Mouse (Mus musculus) liver, embryonic 14.5 days (tissue): ENCODE measurements around the gene Ifi208. TPM values are rescaled to one million over a fixed set of nuclear protein-coding genes. Genes with fewer than 3 reads are reported as not detected.

Experiments
- ATAC-seq: fragments of 200-750 bp; cut with Nextera tagmentation; 2 replicates; pipeline ENCODE4 v1.8.0; 2017; ENCODE audit warnings: moderate number of reproducible peaks, mild to moderate bottlenecking, moderate library complexity; ENCODE audit not compliant: insufficient read depth
- DNase-seq, 3 experiments: peaks; one replicate each; pipeline ENCODE4 v3.0.0-alpha.2; 2012 to 2013; ENCODE audit warnings: low read depth in 3 of 3, low spot score in 3 of 3
- H3K27ac ChIP-seq: fragments of 300-500 bp; sonication (generic); 2 replicates; pipeline ENCODE4 v1.5.1; 2014; ENCODE audit warnings: moderate library complexity, mild to moderate bottlenecking, control low read depth, inconsistent platforms
- H3K27me3 ChIP-seq: fragments of 300-500 bp; sonication (generic); 2 replicates; pipeline ENCODE4 v1.6.1; 2014; ENCODE audit warnings: mild to moderate bottlenecking, low read length, moderate library complexity; ENCODE audit not compliant: control insufficient read depth, insufficient read depth
- H3K36me3 ChIP-seq: fragments of 300-500 bp; sonication (generic); replicated peaks from 2 replicates; pipeline ENCODE4 v1.6.1; 2014; ENCODE audit warnings: low read depth; ENCODE audit not compliant: control insufficient read depth, insufficient read depth
- H3K4me1 ChIP-seq, 2 experiments: fragments of 200-500 bp in 1 of 2; fragments of 300-500 bp in 1 of 2; sonication (generic) in 1 of 2; replicated peaks; 2 replicates each; pipeline ENCODE4 v1.6.1; 2012 to 2014; ENCODE audit warnings: antibody characterized with exemption in 1 of 2, inconsistent platforms in 1 of 2, low read length in 1 of 2; ENCODE audit not compliant: control insufficient read depth in 2 of 2, insufficient read depth in 2 of 2
- H3K4me2 ChIP-seq: fragments of 300-500 bp; sonication (generic); 2 replicates; pipeline ENCODE4 v1.6.1; 2014; ENCODE audit warnings: low read depth, mild to moderate bottlenecking, control low read depth, moderate library complexity
- H3K4me3 ChIP-seq, 2 experiments: fragments of 200-500 bp in 1 of 2; fragments of 300-500 bp in 1 of 2; sonication (generic) in 1 of 2; 2 replicates each; pipeline ENCODE4 v1.5.1; 2012 to 2014; ENCODE audit warnings: low read depth in 2 of 2, low read length in 2 of 2, mild to moderate bottlenecking in 2 of 2, control low read depth in 1 of 2, inconsistent platforms in 1 of 2, moderate library complexity in 1 of 2; ENCODE audit not compliant: insufficient read depth in 1 of 2
- H3K9ac ChIP-seq: fragments of 300-500 bp; sonication (generic); replicated peaks from 2 replicates; pipeline ENCODE4 v1.6.1; 2014; ENCODE audit warnings: mild to moderate bottlenecking, control low read depth, moderate library complexity
- H3K9me3 ChIP-seq: fragments of 300-500 bp; sonication (generic); 2 replicates; pipeline ENCODE4 v1.6.1; 2016; ENCODE audit warnings: low read length, mixed read lengths; ENCODE audit not compliant: control insufficient read depth
- CTCF ChIP-seq: IDR thresholded peaks from 2 replicates; pipeline ENCODE4 v1.5.1; 2016; ENCODE audit warnings: antibody characterized with exemption, low read depth, control low read depth
- EP300 ChIP-seq: IDR thresholded peaks from 2 replicates; pipeline ENCODE4 v1.6.1; 2016; ENCODE audit warnings: antibody characterized with exemption, low read depth
- whole genome bisulfite sequencing: fragments of 180-500 bp; shearing (Covaris S2); extraction: QIAGEN DNeasy Blood & Tissue Kit; methylation state at CpG from one replicate; pipeline ENCODE4 v1.1.7; 2014; ENCODE audit not compliant: insufficient replicate concordance; 5-methylcytosine and 5-hydroxymethylcytosine counted together
- microRNA-seq: library from miRNA; unstranded; fragments of <30 nt; microRNA quantifications from one replicate; pipeline ENCODE4, GENCODE M21; 2016
- polyA plus RNA-seq, 2 experiments: library from polyadenylated mRNA; depleted of rRNA in 1 of 2; stranded (reverse) in 1 of 2; unstranded in 1 of 2; fragments of >200 nt; fragmentation: Nextera tagmentation in 1 of 2; extraction: Ambion mirVana in 1 of 2; gene quantifications; 2 replicates each; pipeline versions ENCODE4 v1.2.1 to v1.2.3; 2012 to 2014

Gene Ifi208
- polyA plus RNA-seq, 2 experiments, result 0.08 TPM; not detected in 1

DNA sequence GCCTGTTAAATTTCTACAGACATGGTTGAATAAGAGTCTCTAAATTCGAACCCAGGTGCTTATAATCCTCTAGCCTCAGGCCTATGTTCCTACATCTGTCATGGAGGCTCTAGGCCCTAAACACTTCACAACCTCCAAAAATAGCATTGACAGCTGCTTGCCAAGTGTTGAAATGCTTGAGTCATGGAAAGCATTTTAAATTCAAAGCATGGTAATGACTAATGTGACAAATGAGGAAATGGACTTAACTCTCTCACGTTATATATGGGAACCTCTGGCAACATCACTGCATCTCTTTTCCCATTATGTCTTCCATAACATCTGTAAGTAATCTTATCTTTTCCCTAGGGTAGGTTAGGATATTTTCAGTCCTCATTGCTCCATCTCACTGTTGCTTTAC lies 63.5 kb downstream of the Ifi208 start:
- H3K27ac ChIP-seq, result no peak overlapping the region

DNA sequence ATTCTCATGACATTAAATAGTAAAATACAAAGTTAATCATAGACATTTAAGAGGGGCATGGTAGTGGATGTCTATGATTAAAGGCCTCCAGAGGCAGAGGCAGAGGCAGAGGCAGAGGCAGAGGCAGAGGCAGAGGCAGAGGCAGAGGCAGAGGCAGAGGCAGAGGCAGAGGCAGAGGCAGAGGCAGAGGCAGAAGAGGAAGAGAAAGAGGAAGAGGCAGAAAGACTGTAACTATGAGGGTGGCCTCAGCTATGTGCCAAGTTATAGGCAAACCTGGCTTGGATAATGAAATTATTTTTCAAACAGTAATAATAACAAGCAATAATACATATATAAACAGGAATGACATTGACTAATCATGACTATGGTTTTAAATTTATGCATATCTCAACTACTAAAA lies 67.1 kb downstream of the Ifi208 start:
- H3K4me3 ChIP-seq, result no peak overlapping the region
- H3K27me3 ChIP-seq, result no peaks in the 10 kb centered on the region
- ATAC-seq (no peak), DNase-seq (no peak)
- H3K9ac ChIP-seq, result no peak overlapping the region
- no peak overlapping the region for H3K27ac ChIP-seq
- TF ChIP-seq EP300 (no peak), CTCF (no peak)
- H3K4me2 ChIP-seq, result no peak overlapping the region
- no peaks in the 10 kb centered on the region for H3K36me3 ChIP-seq
- H3K9me3 ChIP-seq, result no peaks in the 10 kb centered on the region
- no peaks in the 10 kb centered on the region for H3K4me1 ChIP-seq

More for the DNA sequence above, 63.5 kb downstream of the Ifi208 start:
- Histone ChIP-seq H3K4me2 (no peak overlapping the region), H3K4me3 (no peak overlapping the region), H3K27me3 (no peaks in the 10 kb centered on the region), H3K9ac (no peak overlapping the region), H3K36me3 (no peaks in the 10 kb centered on the region), H3K9me3 (no peaks in the 10 kb centered on the region), H3K4me1 (no peaks in the 10 kb centered on the region)
- WGBS, result 32% methylated on average over 2 of the region's 2 CpGs
- no peak for TF ChIP-seq EP300
- TF ChIP-seq CTCF, result no peak
- peak in 1 of 3 experiments; percentile 17 for DNase-seq
- no peak for ATAC-seq

DNA sequence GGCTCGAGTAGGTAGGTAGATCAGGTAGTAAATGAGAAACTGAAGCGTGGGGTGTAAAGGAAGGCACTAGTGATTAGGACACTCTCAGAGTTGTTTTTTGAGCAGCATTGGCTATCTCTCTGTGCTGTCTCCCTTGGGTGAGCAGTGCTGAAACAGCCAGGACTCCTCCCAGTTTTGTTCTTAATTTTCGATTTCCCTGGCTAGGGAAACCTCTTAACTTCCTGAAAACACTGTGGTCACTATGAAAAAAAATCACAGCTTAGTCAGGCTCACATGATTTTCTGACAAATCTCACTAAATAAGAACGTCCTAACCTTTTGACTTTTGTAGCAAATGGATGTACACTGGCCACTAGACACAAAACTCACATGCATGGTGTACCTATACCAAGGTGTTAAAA lies 68.2 kb downstream of the Ifi208 start, which contains the start of gene Ifi207:
TSS of gene Ifi207 (minus strand) at position 92 of the 400 bp plus-strand sequence.
- no peaks in the 10 kb centered on the region for H3K36me3 ChIP-seq
- no peak within 1 kb of the TSS for H3K9ac ChIP-seq
- H3K4me1 ChIP-seq, result no peaks in the 10 kb centered on the region
- DNase-seq (no peak), ATAC-seq (no peak)
- H3K4me3 ChIP-seq, result no peak within 1 kb of the TSS
- TF ChIP-seq CTCF, result no peak
- TF ChIP-seq EP300, result no peak
- 50% methylated on average over 4 of the region's 4 CpGs for WGBS
- H3K4me2 ChIP-seq, result no peak within 1 kb of the TSS
- H3K9me3 ChIP-seq, result no peaks in the 10 kb centered on the region
- no peaks in the 10 kb centered on the region for H3K27me3 ChIP-seq
- H3K27ac ChIP-seq, result no peak within 1 kb of the TSS

DNA sequence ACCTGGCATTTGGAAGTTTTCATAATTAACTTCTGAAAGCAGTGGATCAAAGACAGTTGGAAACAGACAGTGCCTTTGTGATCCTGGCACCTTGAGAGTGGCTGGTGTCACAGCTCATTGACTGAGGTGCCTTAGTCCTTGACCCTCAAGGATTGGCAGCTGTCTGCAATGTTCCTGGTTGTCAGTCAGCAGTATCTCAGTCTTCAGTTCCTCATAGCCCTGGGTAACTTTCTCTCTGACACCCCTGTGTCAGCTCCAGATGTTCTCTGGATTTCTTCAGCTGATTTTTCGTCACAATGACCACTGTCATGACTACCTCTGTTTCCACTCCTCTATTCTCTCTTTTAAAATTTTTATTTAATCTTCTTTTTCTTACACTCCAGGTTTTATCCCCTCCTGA lies 68.8 kb downstream of the Ifi208 start:
- TF ChIP-seq EP300 (no peak), CTCF (no peak)
- H3K4me1 ChIP-seq, result no peaks in the 10 kb centered on the region
- no peaks in the 10 kb centered on the region for H3K9me3 ChIP-seq
- H3K27ac ChIP-seq, result no peak overlapping the region
- H3K9ac ChIP-seq, result no peak overlapping the region
- H3K27me3 ChIP-seq, result no peaks in the 10 kb centered on the region
- no peaks in the 10 kb centered on the region for H3K36me3 ChIP-seq
- WGBS, result 26% methylated on average over 1 of the region's 1 CpGs
- H3K4me2 ChIP-seq, result no peak overlapping the region
- no peak overlapping the region for H3K4me3 ChIP-seq
- DNase-seq (no peak), ATAC-seq (0 out of 2 replicates have a peak, but pooled peaks have one; percentile 26)

Small RNA genes lying within 50 kb of the gene (microRNA-seq; reads per million reads assigned to microRNA genes)
- not detected for gene Gm44339

Other genes starting within 250 kb of the Ifi208 start
- gene Ifi206, start 182.6 kb upstream of the Ifi208 start, polyA plus RNA-seq (2012; rRNA removed), result 0.11 and 0.13 TPM in 2 replicates
- 0.28 TPM in 1 of 2 replicates, not detected in the other for gene Ifi206, start 182.6 kb upstream of the Ifi208 start, polyA plus RNA-seq (2014; fragmentation: Nextera tagmentation; extraction: Ambion mirVana)
- not detected in 2 replicates for gene Ifi214, start 137.7 kb upstream of the Ifi208 start, polyA plus RNA-seq (2012; rRNA removed)
- not detected in 2 replicates for gene Ifi214, start 137.7 kb upstream of the Ifi208 start, polyA plus RNA-seq (2014; fragmentation: Nextera tagmentation; extraction: Ambion mirVana)
- 0.03 and 0.04 TPM in 2 replicates for gene Ifi213, start 74.4 kb upstream of the Ifi208 start, polyA plus RNA-seq (2012; rRNA removed)
- gene Ifi213, start 74.4 kb upstream of the Ifi208 start, polyA plus RNA-seq (2014; fragmentation: Nextera tagmentation; extraction: Ambion mirVana), result 0.08 TPM in 1 of 2 replicates, not detected in the other
- 0.11 and 0.22 TPM in 2 replicates for gene Ifi209, start 42.8 kb upstream of the Ifi208 start, polyA plus RNA-seq (2012; rRNA removed)
- gene Ifi209, start 42.8 kb upstream of the Ifi208 start, polyA plus RNA-seq (2014; fragmentation: Nextera tagmentation; extraction: Ambion mirVana), result 0.38 and 0.39 TPM in 2 replicates
- gene Ifi207, start 68.1 kb downstream of the Ifi208 start, polyA plus RNA-seq (2012; rRNA removed), result 1.8 and 2.2 TPM in 2 replicates
- gene Ifi207, start 68.1 kb downstream of the Ifi208 start, polyA plus RNA-seq (2014; fragmentation: Nextera tagmentation; extraction: Ambion mirVana), result 1.4 and 2.0 TPM in 2 replicates
- gene Ifi204, start 93.3 kb downstream of the Ifi208 start, polyA plus RNA-seq (2012; rRNA removed), result 0.95 and 2.3 TPM in 2 replicates
- 2.9 and 3.3 TPM in 2 replicates for gene Ifi204, start 93.3 kb downstream of the Ifi208 start, polyA plus RNA-seq (2014; fragmentation: Nextera tagmentation; extraction: Ambion mirVana)
- 0.61 and 1.2 TPM in 2 replicates for gene Ifi211, start 239.4 kb downstream of the Ifi208 start, polyA plus RNA-seq (2012; rRNA removed)
- 1.5 and 1.6 TPM in 2 replicates for gene Ifi211, start 239.4 kb downstream of the Ifi208 start, polyA plus RNA-seq (2014; fragmentation: Nextera tagmentation; extraction: Ambion mirVana)